Mouse (Mus musculus): ENCODE data around the gene Serpina3m.
"Not testable (repeated sequence)": the region's sequence is repeated elsewhere in the genome, so short reads cannot be mapped to it uniquely, and the experiment has no call there.

- not testable (repeated sequence) for TF ChIP-seq CTCF (IDR thresholded peaks at IDR 0.05; ENCODE audit: borderline replicate concordance, insufficient read depth, low read depth, low read length); POLR2A (IDR thresholded peaks at IDR 0.05; ENCODE audit: borderline replicate concordance, insufficient read depth, low read length)
Measured at GRCm38 (mm10) chr12:104381071-104381604, 42.9 kb downstream of the Serpina3m start.
